Mouse (Mus musculus): Measurements from ENCODE around the gene Olfr875.
A peak's percentile ranks its signal among the peaks of the same experiment; 100 is the strongest.
"Not testable (repeated sequence)": the region's sequence is repeated elsewhere in the genome, so short reads cannot be mapped to it uniquely, and the experiment has no call there.

The Olfr875 gene

GRCm38 (mm10) chr9:37771759-37772158 lies at the start of gene Olfr875:
Gene Olfr875 (plus strand): TSS chr9:37771857.
- no peak for DNase-seq (ENCODE audit: low read depth, low spot score)

- DNase-seq (ENCODE audit: low read depth, low spot score) = no peak
Observed at GRCm38 (mm10) chr9:37734310-37734709, 37.3 kb upstream of the Olfr875 start.

- DNase-seq (ENCODE audit: low read depth, low spot score) = no peak
Observed at GRCm38 (mm10) chr9:37744806-37745205, 26.9 kb upstream of the Olfr875 start, which contains the start of gene Olfr874. Gene Olfr874 (plus strand): TSS chr9:37745106.

GRCm38 (mm10) chr9:37750319-37751075 lies 21.2 kb upstream of the Olfr875 start:
- no peak for DNase-seq (ENCODE audit: low read depth, low spot score)

GRCm38 (mm10) chr9:37751467-37751866 lies 20.2 kb upstream of the Olfr875 start:
- no peak for DNase-seq (ENCODE audit: low read depth, low spot score)

- DNase-seq (ENCODE audit: low read depth, low spot score) = no peak
Observed at GRCm38 (mm10) chr9:37752006-37752405, 19.7 kb upstream of the Olfr875 start.

GRCm38 (mm10) chr9:37761728-37762127 lies 9.9 kb upstream of the Olfr875 start:
- DNase-seq (ENCODE audit: low read depth, low spot score) = no peak

- DNase-seq (ENCODE audit: low read depth, low spot score) = peak; percentile 2
Observed at GRCm38 (mm10) chr9:37762541-37762940, 9.1 kb upstream of the Olfr875 start.

- DNase-seq (ENCODE audit: low read depth, low spot score) = no peak
Observed at GRCm38 (mm10) chr9:37770661-37771060, 996 bp upstream of the Olfr875 start.

GRCm38 (mm10) chr9:37782766-37783260 lies 11.2 kb downstream of the Olfr875 start:
- no peak for DNase-seq (ENCODE audit: low read depth, low spot score)

- DNase-seq (ENCODE audit: low read depth, low spot score) = not testable (repeated sequence)
Observed at GRCm38 (mm10) chr9:37783394-37784387, 12.0 kb downstream of the Olfr875 start.

GRCm38 (mm10) chr9:37786411-37786810 lies 14.8 kb downstream of the Olfr875 start:
- DNase-seq (ENCODE audit: low read depth, low spot score) = no peak

- no peak for DNase-seq (ENCODE audit: low read depth, low spot score)
Observed at GRCm38 (mm10) chr9:37802055-37802454, 30.4 kb downstream of the Olfr875 start.

- DNase-seq (ENCODE audit: low read depth, low spot score) = no peak
Observed at GRCm38 (mm10) chr9:37802731-37803130, 31.1 kb downstream of the Olfr875 start, which contains the start of gene Olfr876. Gene Olfr876 (plus strand): TSS chr9:37803031.

- DNase-seq (ENCODE audit: low read depth, low spot score) = no peak
Observed at GRCm38 (mm10) chr9:37807235-37807634, 35.6 kb downstream of the Olfr875 start.

- no peak for DNase-seq (ENCODE audit: low read depth, low spot score)
Observed at GRCm38 (mm10) chr9:37808456-37808855, 36.8 kb downstream of the Olfr875 start.

- no peak for DNase-seq (ENCODE audit: low read depth, low spot score)
Observed at GRCm38 (mm10) chr9:37808976-37809375, 37.3 kb downstream of the Olfr875 start.

- DNase-seq (ENCODE audit: low read depth, low spot score) = no peak
Observed at GRCm38 (mm10) chr9:37814696-37815095, 43.0 kb downstream of the Olfr875 start.
